ENCODE assay signal across 14 mouse cellular contexts in genomic region chr6:78066323-78066722, GRCm38 (mm10).
"Had no signal": no experiment of that assay in that cellular context is flagged by ENCODE, and none has a peak within 500 bp of the region (broad histone marks: within the 10 kb centered on the region; RNA-seq: fewer than 3 reads in every experiment).

No protein-coding gene starts in this region.

- H3K36me3 ChIP-seq: kidney, embryonic 15.5 days; limb, embryonic 10.5 days; liver, embryonic 15.5 days; neural tube, embryonic 15.5 days had no signal

- H3K27ac ChIP-seq: kidney, embryonic 15.5 days; limb, embryonic 10.5 days; liver, embryonic 15.5 days; neural tube, embryonic 15.5 days had no signal

- H3K9me3 ChIP-seq: kidney, embryonic 15.5 days; limb, embryonic 10.5 days; liver, embryonic 15.5 days; neural tube, embryonic 15.5 days had no signal

- H3K4me1 ChIP-seq: kidney, embryonic 15.5 days; limb, embryonic 10.5 days; liver, embryonic 15.5 days; neural tube, embryonic 15.5 days had no signal

- DNase-seq: kidney, adult 2 months; kidney, postnatal 14 days; lung, adult 2 months; lung, postnatal 10 days; lung, postnatal 4 days; right cerebral cortex, adult 18-20 months; right cerebral cortex, postnatal 25 days; thymus, postnatal 36 days had no signal

- H3K27me3 ChIP-seq: kidney, embryonic 15.5 days; liver, embryonic 15.5 days; neural tube, embryonic 15.5 days had no signal

- H3K4me2 ChIP-seq: kidney, embryonic 15.5 days; liver, embryonic 11.5 days; liver, embryonic 15.5 days; midbrain, embryonic 11.5 days; neural tube, embryonic 15.5 days had no signal

- H3K4me3 ChIP-seq: kidney, embryonic 15.5 days; limb, embryonic 10.5 days; liver, embryonic 15.5 days; neural tube, embryonic 15.5 days had no signal

- H3K9ac ChIP-seq: kidney, embryonic 15.5 days; liver, embryonic 15.5 days; neural tube, embryonic 15.5 days had no signal
